8 mouse cellular contexts compared by ENCODE assay signal in genomic region chr4:62480709-62481605, GRCm38 (mm10). TPM values are rescaled to one million over a fixed set of nuclear protein-coding genes. Genes with fewer than 3 reads are reported as not detected.
DNase-seq lines count a peak whose midpoint lies in the region; ATAC-seq lines count a peak whose summit lies in the region.

No protein-coding gene starts in this region.

- peaks cover 10% of the 10 kb centered on the region for H3K4me1 ChIP-seq in forebrain, embryonic 13.5 days
- H3K4me1 ChIP-seq in forebrain, embryonic 12.5 days: peaks cover 7% of the 10 kb centered on the region
- peaks cover 12% of the 10 kb centered on the region for H3K4me1 ChIP-seq in limb, embryonic 13.5 days

- ATAC-seq in forebrain, embryonic 13.5 days: peak; percentile 21; the same call in 1 of the 2 replicates
- no peak for ATAC-seq in forebrain, embryonic 12.5 days (ENCODE audit: low FRiP score)
- peak; percentile 78 for ATAC-seq in granulocyte monocyte progenitor cell, adult 5-6 weeks (replicated peaks; ENCODE audit: poor library complexity, severe bottlenecking)
- peak; percentile 48; the same call in 1 of the 2 replicates for ATAC-seq in limb, embryonic 13.5 days (ENCODE audit: low FRiP score, low read depth)

- no peaks in the 10 kb centered on the region for H3K36me3 ChIP-seq in forebrain, embryonic 13.5 days (ENCODE audit: poor library complexity, severe bottlenecking)
- no peaks in the 10 kb centered on the region for H3K36me3 ChIP-seq in forebrain, embryonic 12.5 days (replicated peaks)
- H3K36me3 ChIP-seq in limb, embryonic 13.5 days: no peaks in the 10 kb centered on the region

- WGBS in forebrain, embryonic 13.5 days: 54% methylated on average over 10 of the region's 10 CpGs
- WGBS in forebrain, embryonic 12.5 days: 51% methylated on average over 10 of the region's 10 CpGs
- WGBS in limb, embryonic 13.5 days: 41% methylated on average over 10 of the region's 10 CpGs

- peak; percentile 58 to 69 for DNase-seq in B cell, adult 2 months
- no peak for DNase-seq in left cerebral cortex, postnatal 4 days
- no peak for DNase-seq in cerebellum, postnatal 36 days
- DNase-seq in thymus, postnatal 0 days (ENCODE audit: low spot score): no peak

- H3K9me3 ChIP-seq in forebrain, embryonic 13.5 days (replicated peaks): no peaks in the 10 kb centered on the region
- H3K9me3 ChIP-seq in forebrain, embryonic 12.5 days: no peaks in the 10 kb centered on the region
- no peaks in the 10 kb centered on the region for H3K9me3 ChIP-seq in limb, embryonic 13.5 days

- H3K4me3 ChIP-seq in forebrain, embryonic 13.5 days: no peak overlapping the region
- no peak overlapping the region for H3K4me3 ChIP-seq in forebrain, embryonic 12.5 days (replicated peaks)
- H3K4me3 ChIP-seq in limb, embryonic 13.5 days: 0 out of 2 replicates have a peak overlapping the region, but pooled peaks have one; percentile 52

- H3K27ac ChIP-seq in forebrain, embryonic 13.5 days: no peak overlapping the region
- H3K27ac ChIP-seq in forebrain, embryonic 12.5 days: no peak overlapping the region
- no peak overlapping the region for H3K27ac ChIP-seq in limb, embryonic 13.5 days

- no peak overlapping the region for H3K9ac ChIP-seq in forebrain, embryonic 13.5 days
- H3K9ac ChIP-seq in forebrain, embryonic 12.5 days: no peak overlapping the region
- no peak overlapping the region for H3K9ac ChIP-seq in limb, embryonic 13.5 days

- intact Hi-C loops in left cerebral cortex, postnatal 4 days (cut with DNase I): no loop called here

- H3K27me3 ChIP-seq in forebrain, embryonic 13.5 days: peaks cover 48% of the 10 kb centered on the region
- peaks cover 48% of the 10 kb centered on the region for H3K27me3 ChIP-seq in forebrain, embryonic 12.5 days
- H3K27me3 ChIP-seq in limb, embryonic 13.5 days: peaks cover 55% of the 10 kb centered on the region

- H3K4me2 ChIP-seq in forebrain, embryonic 13.5 days: no peak overlapping the region
- no peak overlapping the region for H3K4me2 ChIP-seq in forebrain, embryonic 12.5 days
- peak overlapping the region; percentile 85 for H3K4me2 ChIP-seq in limb, embryonic 13.5 days (replicated peaks)

RNA-seq across cellular contexts. Expression of gene Bspry, which starts 1.1 kb away (rescaled TPM):
- polyA plus RNA-seq in forebrain, embryonic 13.5 days (2015; fragmentation: Nextera tagmentation; extraction: Ambion mirVana): 0.49 and 0.56 TPM in 2 replicates
- polyA plus RNA-seq in forebrain, embryonic 12.5 days (2016; fragmentation: Nextera tagmentation; extraction: Ambion mirVana): 0.92 and 1.3 TPM in 2 replicates
- total RNA-seq in granulocyte monocyte progenitor cell, adult 5-6 weeks (2014; fragmentation: Nextera tagmentation): not detected in 2 replicates
- total RNA-seq in granulocyte monocyte progenitor cell, adult 5-6 weeks (2017): 0.43 TPM in 1 of 2 replicates, not detected in the other
- polyA plus RNA-seq in limb, embryonic 13.5 days (2015; fragmentation: Nextera tagmentation; extraction: Ambion mirVana): 2.9 and 3.2 TPM in 2 replicates
- under 1 TPM; 0.36 TPM for total RNA-seq in left cerebral cortex, postnatal 4 days (2021)
- 10.6 TPM in 2 replicates for polyA plus RNA-seq in thymus, postnatal 0 days (2015; fragmentation: Nextera tagmentation; extraction: Ambion mirVana)

RNA-seq across cellular contexts. Expression of gene Wdr31, which starts 10.3 kb away (rescaled TPM):
- polyA plus RNA-seq in forebrain, embryonic 13.5 days (2015; fragmentation: Nextera tagmentation; extraction: Ambion mirVana): 9.1 and 13.1 TPM in 2 replicates
- polyA plus RNA-seq in forebrain, embryonic 12.5 days (2016; fragmentation: Nextera tagmentation; extraction: Ambion mirVana): 11.9 and 14.8 TPM in 2 replicates
- total RNA-seq in granulocyte monocyte progenitor cell, adult 5-6 weeks (2014; fragmentation: Nextera tagmentation): 1.2 and 2.4 TPM in 2 replicates
- total RNA-seq in granulocyte monocyte progenitor cell, adult 5-6 weeks (2017): 1.5 and 2.0 TPM in 2 replicates
- 6.8 and 7.9 TPM in 2 replicates for polyA plus RNA-seq in limb, embryonic 13.5 days (2015; fragmentation: Nextera tagmentation; extraction: Ambion mirVana)
- 10 to 100 TPM; 12.5 to 15.1 TPM for total RNA-seq in left cerebral cortex, postnatal 4 days (2021)
- polyA plus RNA-seq in thymus, postnatal 0 days (2015; fragmentation: Nextera tagmentation; extraction: Ambion mirVana): 3.8 and 4.0 TPM in 2 replicates

RNA-seq across cellular contexts. Expression of gene Hdhd3, which starts 22.3 kb away (rescaled TPM):
- polyA plus RNA-seq in forebrain, embryonic 13.5 days (2015; fragmentation: Nextera tagmentation; extraction: Ambion mirVana): 10.5 and 11.2 TPM in 2 replicates
- polyA plus RNA-seq in forebrain, embryonic 12.5 days (2016; fragmentation: Nextera tagmentation; extraction: Ambion mirVana): 7.7 and 9.5 TPM in 2 replicates
- total RNA-seq in granulocyte monocyte progenitor cell, adult 5-6 weeks (2014; fragmentation: Nextera tagmentation): 0.23 and 4.2 TPM in 2 replicates
- 0.43 TPM in 1 of 2 replicates, not detected in the other for total RNA-seq in granulocyte monocyte progenitor cell, adult 5-6 weeks (2017)
- polyA plus RNA-seq in limb, embryonic 13.5 days (2015; fragmentation: Nextera tagmentation; extraction: Ambion mirVana): 14.7 and 14.8 TPM in 2 replicates
- total RNA-seq in left cerebral cortex, postnatal 4 days (2021): 1 to 10 TPM; 5.7 to 6.6 TPM
- polyA plus RNA-seq in thymus, postnatal 0 days (2015; fragmentation: Nextera tagmentation; extraction: Ambion mirVana): 7.0 and 7.5 TPM in 2 replicates

RNA-seq across cellular contexts. Expression of gene Alad, which starts 38.8 kb away (rescaled TPM):
- 65.4 and 69.8 TPM in 2 replicates for polyA plus RNA-seq in forebrain, embryonic 13.5 days (2015; fragmentation: Nextera tagmentation; extraction: Ambion mirVana)
- 67.5 and 74.1 TPM in 2 replicates for polyA plus RNA-seq in forebrain, embryonic 12.5 days (2016; fragmentation: Nextera tagmentation; extraction: Ambion mirVana)
- 25.4 and 34.6 TPM in 2 replicates for total RNA-seq in granulocyte monocyte progenitor cell, adult 5-6 weeks (2014; fragmentation: Nextera tagmentation)
- 14.8 and 16.3 TPM in 2 replicates for total RNA-seq in granulocyte monocyte progenitor cell, adult 5-6 weeks (2017)
- 79.7 and 85.4 TPM in 2 replicates for polyA plus RNA-seq in limb, embryonic 13.5 days (2015; fragmentation: Nextera tagmentation; extraction: Ambion mirVana)
- total RNA-seq in left cerebral cortex, postnatal 4 days (2021): 10 to 100 TPM; 35.3 to 36.8 TPM
- polyA plus RNA-seq in thymus, postnatal 0 days (2015; fragmentation: Nextera tagmentation; extraction: Ambion mirVana): 52.8 and 54.4 TPM in 2 replicates

RNA-seq across cellular contexts. Expression of gene Pole3, which starts 43.9 kb away (rescaled TPM):
- 112 and 113 TPM in 2 replicates for polyA plus RNA-seq in forebrain, embryonic 13.5 days (2015; fragmentation: Nextera tagmentation; extraction: Ambion mirVana)
- polyA plus RNA-seq in forebrain, embryonic 12.5 days (2016; fragmentation: Nextera tagmentation; extraction: Ambion mirVana): 113 and 115 TPM in 2 replicates
- total RNA-seq in granulocyte monocyte progenitor cell, adult 5-6 weeks (2014; fragmentation: Nextera tagmentation): 63.7 and 69.6 TPM in 2 replicates
- total RNA-seq in granulocyte monocyte progenitor cell, adult 5-6 weeks (2017): 72.0 and 76.7 TPM in 2 replicates
- polyA plus RNA-seq in limb, embryonic 13.5 days (2015; fragmentation: Nextera tagmentation; extraction: Ambion mirVana): 86.3 and 93.9 TPM in 2 replicates
- 10 to 100 TPM; 32.4 to 36.6 TPM for total RNA-seq in left cerebral cortex, postnatal 4 days (2021)
- 55.2 and 62.3 TPM in 2 replicates for polyA plus RNA-seq in thymus, postnatal 0 days (2015; fragmentation: Nextera tagmentation; extraction: Ambion mirVana)

Comparison
In these comparisons a context has a peak if more than half of its experiments do, and no peak if none do; other contexts are left out.
1. DNase-seq: peak in B cell, adult 2 months (2 of 2); none in left cerebral cortex, postnatal 4 days (single experiment), cerebellum, postnatal 36 days (0 of 2) and thymus, postnatal 0 days (single experiment).